Mouse (Mus musculus): ENCODE measurements around the gene Hrc. TPM values are rescaled to one million over a fixed set of nuclear protein-coding genes. Genes with fewer than 3 reads are reported as not detected.

The Hrc gene
- total and polyA plus RNA-seq, 3 experiments, result 0.22 TPM; not detected in 2

- no peak for TF ChIP-seq GABPA (IDR thresholded peaks at IDR 0.05; ENCODE audit: low read depth, low read length)
- no peak for TF ChIP-seq MAFK (IDR thresholded peaks at IDR 0.05; ENCODE audit: borderline replicate concordance, low read depth, low read length)
- TF ChIP-seq SIN3A (IDR thresholded peaks at IDR 0.05; ENCODE audit: low read length), result no peak
- TF ChIP-seq TCF12 (IDR thresholded peaks at IDR 0.05; ENCODE audit: low read depth, low read length), result no peak
- no peak for TF ChIP-seq POLR2AphosphoS2 (IDR thresholded peaks at IDR 0.05; ENCODE audit: low read length)
- no peak for TF ChIP-seq USF2 (IDR thresholded peaks at IDR 0.05; ENCODE audit: borderline replicate concordance in 1 of 2, insufficient read depth in 1 of 2, low read depth in 1 of 2, low read length in 2 of 2)
- no peak for TF ChIP-seq POLR2AphosphoS5 (IDR thresholded peaks at IDR 0.05; ENCODE audit: borderline replicate concordance, low read depth, low read length)
- TF ChIP-seq ETS1 (IDR thresholded peaks at IDR 0.05; ENCODE audit: low read depth, low read length), result no peak
- TF ChIP-seq CHD1 (IDR thresholded peaks at IDR 0.05; ENCODE audit: low read depth, low read length), result no peak
- TF ChIP-seq USF1 (IDR thresholded peaks at IDR 0.05; ENCODE audit: low read depth, low read length), result no peak
- no peak for TF ChIP-seq CTCF (IDR thresholded peaks at IDR 0.05 in 2 of 3, conservative IDR thresholded peaks at IDR 0.05 in 1 of 3; ENCODE audit: control insufficient read depth in 1 of 3, insufficient read depth in 1 of 3, low read depth in 2 of 3, low read length in 3 of 3, poor library complexity in 1 of 3, severe bottlenecking in 1 of 3)
- no peak for TF ChIP-seq RCOR1 (IDR thresholded peaks at IDR 0.05; ENCODE audit: low read depth, low read length)
- TF ChIP-seq GATA1 (IDR thresholded peaks at IDR 0.05; ENCODE audit: low read depth, low read length), result no peak
- no peak for TF ChIP-seq MAX (IDR thresholded peaks at IDR 0.05; ENCODE audit: low read length)
- TF ChIP-seq MAZ (IDR thresholded peaks at IDR 0.05; ENCODE audit: low read depth, low read length), result no peak
- no peak for TF ChIP-seq BHLHE40 (IDR thresholded peaks at IDR 0.05; ENCODE audit: borderline replicate concordance, low read depth, low read length)
- no peak for TF ChIP-seq E2F4 (IDR thresholded peaks at IDR 0.05; ENCODE audit: borderline replicate concordance, low read depth, low read length)
- TF ChIP-seq ZC3H11A (IDR thresholded peaks at IDR 0.05; ENCODE audit: low read depth, low read length), result no peak
- no peaks in the 10 kb centered on the region for H3K27me3 ChIP-seq (ENCODE audit: control insufficient read depth in 1 of 2, insufficient read depth in 2 of 2, low read length in 2 of 2)
- H3K36me3 ChIP-seq (ENCODE audit: control insufficient read depth in 1 of 2, insufficient read depth in 2 of 2, low read length in 2 of 2), result no peaks in the 10 kb centered on the region
- H3K9ac ChIP-seq (ENCODE audit: control insufficient read depth, low read depth, low read length, poor library complexity, severe bottlenecking), result no peak overlapping the region
- no peak overlapping the region for H3K27ac ChIP-seq (ENCODE audit: control insufficient read depth, low read depth, low read length)
- H3K4me1 ChIP-seq (ENCODE audit: control insufficient read depth in 1 of 2, insufficient read depth in 2 of 2, low read length in 2 of 2), result peaks cover 0 to 2% of the 10 kb centered on the region in 2 experiments; a peak in 3 of 4 replicates
- no peak overlapping the region for H3K4me3 ChIP-seq (ENCODE audit: control insufficient read depth in 1 of 2, insufficient read depth in 1 of 2, low read depth in 2 of 2, low read length in 2 of 2)
- DNase-seq (ENCODE audit: low read depth, low spot score), result no peak
- H3K79me2 ChIP-seq (ENCODE audit: control insufficient read depth, insufficient read depth, low read length, poor library complexity), result no peaks in the 10 kb centered on the region
- no peaks in the 10 kb centered on the region for H3K9me3 ChIP-seq (replicated peaks; ENCODE audit: insufficient read depth, low read length)
Observed at GRCm38 (mm10) chr7:45346905-45347304, 11.8 kb downstream of the Hrc start.

- Histone ChIP-seq H3K4me1 (ENCODE audit: control insufficient read depth in 1 of 2, insufficient read depth in 2 of 2, low read length in 2 of 2) (peaks cover 0 to 8% of the 10 kb centered on the region in 2 experiments; a peak in 3 of 4 replicates), H3K79me2 (ENCODE audit: control insufficient read depth, insufficient read depth, low read length, poor library complexity) (no peaks in the 10 kb centered on the region), H3K36me3 (ENCODE audit: control insufficient read depth in 1 of 2, insufficient read depth in 2 of 2, low read length in 2 of 2) (no peaks in the 10 kb centered on the region), H3K9me3 (replicated peaks; ENCODE audit: insufficient read depth, low read length) (no peaks in the 10 kb centered on the region), H3K9ac (ENCODE audit: control insufficient read depth, low read depth, low read length, poor library complexity, severe bottlenecking) (no peak overlapping the region), H3K27ac (ENCODE audit: control insufficient read depth, low read depth, low read length) (no peak overlapping the region), H3K27me3 (ENCODE audit: control insufficient read depth in 1 of 2, insufficient read depth in 2 of 2, low read length in 2 of 2) (no peaks in the 10 kb centered on the region), H3K4me3 (ENCODE audit: control insufficient read depth in 1 of 2, insufficient read depth in 1 of 2, low read depth in 2 of 2, low read length in 2 of 2) (no peak overlapping the region)
- TF ChIP-seq ZMIZ1 (IDR thresholded peaks at IDR 0.05; ENCODE audit: low read depth, low read length) (no peak), NELFE (IDR thresholded peaks at IDR 0.05; ENCODE audit: low read depth, low read length) (no peak), MAFK (IDR thresholded peaks at IDR 0.05; ENCODE audit: borderline replicate concordance, low read depth, low read length) (no peak), TCF12 (IDR thresholded peaks at IDR 0.05; ENCODE audit: low read depth, low read length) (no peak), ZKSCAN1 (IDR thresholded peaks at IDR 0.05; ENCODE audit: low read depth, low read length) (no peak), TAL1 (IDR thresholded peaks at IDR 0.05; ENCODE audit: low read length) (no peak), SMC3 (IDR thresholded peaks at IDR 0.05; ENCODE audit: low read depth, low read length) (no peak), POLR2AphosphoS5 (IDR thresholded peaks at IDR 0.05; ENCODE audit: borderline replicate concordance, low read depth, low read length) (no peak), USF1 (IDR thresholded peaks at IDR 0.05; ENCODE audit: low read depth, low read length) (no peak), USF2 (IDR thresholded peaks at IDR 0.05; ENCODE audit: borderline replicate concordance in 1 of 2, insufficient read depth in 1 of 2, low read depth in 1 of 2, low read length in 2 of 2) (no peak), UBTF (IDR thresholded peaks at IDR 0.05; ENCODE audit: borderline replicate concordance, insufficient read depth, low read depth, low read length) (no peak), CHD2 (IDR thresholded peaks at IDR 0.05; ENCODE audit: low read length) (no peak), CTCF (IDR thresholded peaks at IDR 0.05 in 2 of 3, conservative IDR thresholded peaks at IDR 0.05 in 1 of 3; ENCODE audit: control insufficient read depth in 1 of 3, insufficient read depth in 1 of 3, low read depth in 2 of 3, low read length in 3 of 3, poor library complexity in 1 of 3, severe bottlenecking in 1 of 3) (no peak), ZC3H11A (IDR thresholded peaks at IDR 0.05; ENCODE audit: low read depth, low read length) (no peak), MYC (IDR thresholded peaks at IDR 0.05; ENCODE audit: low read depth, low read length) (no peak), EP300 (IDR thresholded peaks at IDR 0.05; ENCODE audit: low read depth in 1 of 2, low read length in 2 of 2) (no peak), CHD1 (IDR thresholded peaks at IDR 0.05; ENCODE audit: low read depth, low read length) (no peak)
- DNase-seq (ENCODE audit: low read depth, low spot score), result no peak
Observed at GRCm38 (mm10) chr7:45353041-45353440, 18.0 kb downstream of the Hrc start.
